Mouse (Mus musculus): ENCODE results near the gene Gria1. TPM values are rescaled to one million over a fixed set of nuclear protein-coding genes. Genes with fewer than 3 reads are reported as not detected.

Gria1 gene
- polyA plus RNA-seq, 1 experiment, result 38.1 TPM

GRCm38 (mm10) chr11:57114410-57114809 lies 103.2 kb downstream of the Gria1 start:
- DNase-seq (ENCODE audit: low read depth), result peak; percentile 14
- TF ChIP-seq CTCF (IDR thresholded peaks at IDR 0.05; ENCODE audit: borderline replicate concordance, extremely low read depth, insufficient read depth, insufficient read length) (no peak), POLR2A (IDR thresholded peaks at IDR 0.05; ENCODE audit: borderline replicate concordance, extremely low read depth, insufficient read depth, insufficient read length, poor library complexity, severe bottlenecking) (no peak)

DNA sequence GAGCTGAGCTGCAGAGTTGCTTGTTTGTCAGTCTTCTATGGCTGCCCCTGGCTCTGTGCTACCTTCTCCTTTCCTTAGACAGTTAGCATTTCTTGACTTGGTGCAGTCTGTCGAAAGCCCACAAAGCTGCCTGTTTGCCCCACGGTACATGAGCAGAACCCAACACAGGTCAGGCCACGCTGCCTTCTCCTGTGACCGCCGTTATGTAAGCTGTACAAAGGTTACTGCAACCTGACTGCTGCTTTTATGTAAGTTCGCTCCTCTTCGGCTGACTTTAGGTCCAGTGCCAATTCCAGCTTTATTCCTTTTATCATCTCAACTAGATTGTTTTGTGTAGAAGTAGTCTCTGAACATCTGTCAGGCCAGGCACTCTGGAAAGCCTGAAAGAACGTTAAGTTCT lies 115.9 kb downstream of the Gria1 start:
- TF ChIP-seq CTCF (IDR thresholded peaks at IDR 0.05; ENCODE audit: borderline replicate concordance, extremely low read depth, insufficient read depth, insufficient read length) (no peak), POLR2A (IDR thresholded peaks at IDR 0.05; ENCODE audit: borderline replicate concordance, extremely low read depth, insufficient read depth, insufficient read length, poor library complexity, severe bottlenecking) (no peak)
- no peak for DNase-seq (ENCODE audit: low read depth)

GRCm38 (mm10) chr11:57140162-57140780 lies 129.1 kb downstream of the Gria1 start:
- peak; percentile 35 for DNase-seq (ENCODE audit: low read depth)
- TF ChIP-seq CTCF (IDR thresholded peaks at IDR 0.05; ENCODE audit: borderline replicate concordance, extremely low read depth, insufficient read depth, insufficient read length) (no peak), POLR2A (IDR thresholded peaks at IDR 0.05; ENCODE audit: borderline replicate concordance, extremely low read depth, insufficient read depth, insufficient read length, poor library complexity, severe bottlenecking) (no peak)

DNA sequence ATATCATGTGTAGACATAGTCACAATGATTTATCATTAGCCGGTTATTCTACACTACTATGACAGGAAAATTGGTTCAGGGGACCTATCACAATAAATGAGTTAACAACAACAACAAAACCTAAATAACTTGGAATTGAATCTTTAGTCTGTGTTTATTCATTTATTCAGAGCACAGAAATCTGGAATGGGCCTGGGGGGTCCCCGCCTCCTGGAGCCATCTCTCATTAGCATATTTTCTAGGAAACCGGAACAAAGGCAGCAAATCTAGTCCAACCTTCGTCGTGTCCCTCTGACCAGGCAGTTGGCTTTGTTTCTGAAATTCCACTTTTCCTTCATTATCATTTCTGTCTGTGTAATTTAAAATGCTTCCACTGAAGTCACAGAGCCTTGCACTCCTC lies 132.5 kb downstream of the Gria1 start:
- DNase-seq (ENCODE audit: low read depth), result no peak
- TF ChIP-seq CTCF (IDR thresholded peaks at IDR 0.05; ENCODE audit: borderline replicate concordance, extremely low read depth, insufficient read depth, insufficient read length), result no peak
- no peak for TF ChIP-seq POLR2A (IDR thresholded peaks at IDR 0.05; ENCODE audit: borderline replicate concordance, extremely low read depth, insufficient read depth, insufficient read length, poor library complexity, severe bottlenecking)

DNA sequence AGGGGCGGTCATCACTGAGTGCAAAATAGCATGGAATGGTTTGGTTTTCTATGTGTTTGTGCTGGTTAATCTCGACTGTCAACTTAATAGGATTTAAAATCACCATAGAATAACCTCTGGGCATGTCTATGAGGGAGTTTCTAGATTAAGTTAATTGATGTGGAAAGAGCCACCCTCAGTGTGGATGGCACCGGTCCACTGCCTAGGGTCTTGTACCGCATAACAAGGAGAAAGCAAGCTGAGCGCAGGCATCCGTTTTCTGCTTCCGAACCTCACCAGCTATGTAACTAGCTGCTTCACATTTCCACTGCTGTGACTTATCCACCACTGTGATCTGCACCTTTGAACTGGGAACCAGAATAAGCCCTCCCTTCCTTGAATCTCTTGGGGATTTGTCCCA lies 134.0 kb downstream of the Gria1 start:
- DNase-seq (ENCODE audit: low read depth), result peak; percentile 48
- TF ChIP-seq POLR2A (IDR thresholded peaks at IDR 0.05; ENCODE audit: borderline replicate concordance, extremely low read depth, insufficient read depth, insufficient read length, poor library complexity, severe bottlenecking) (no peak), CTCF (IDR thresholded peaks at IDR 0.05; ENCODE audit: borderline replicate concordance, extremely low read depth, insufficient read depth, insufficient read length) (no peak)

DNA sequence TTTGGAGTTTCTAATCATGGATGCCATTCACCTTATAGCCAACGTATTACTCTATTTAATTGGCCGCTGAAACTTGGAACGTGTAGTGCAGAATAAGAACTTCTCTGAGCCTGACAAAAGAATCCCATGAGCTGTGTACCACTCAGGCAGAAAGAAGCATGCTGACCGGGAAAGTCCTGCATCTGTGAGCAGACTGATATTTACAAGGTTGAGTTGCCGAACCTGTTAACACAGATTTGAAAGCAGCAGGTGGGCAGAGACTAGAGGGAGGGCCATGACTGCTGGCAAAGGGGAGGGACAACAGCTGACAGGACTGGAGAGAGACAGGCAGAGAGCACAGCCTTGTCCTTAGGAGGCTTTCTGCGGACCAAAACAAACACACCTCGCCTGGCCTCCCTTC lies 134.5 kb downstream of the Gria1 start:
- TF ChIP-seq CTCF (IDR thresholded peaks at IDR 0.05; ENCODE audit: borderline replicate concordance, extremely low read depth, insufficient read depth, insufficient read length) (no peak), POLR2A (IDR thresholded peaks at IDR 0.05; ENCODE audit: borderline replicate concordance, extremely low read depth, insufficient read depth, insufficient read length, poor library complexity, severe bottlenecking) (no peak)
- DNase-seq (ENCODE audit: low read depth), result peak; percentile 39

- TF ChIP-seq POLR2A (IDR thresholded peaks at IDR 0.05; ENCODE audit: borderline replicate concordance, extremely low read depth, insufficient read depth, insufficient read length, poor library complexity, severe bottlenecking), result no peak
- TF ChIP-seq CTCF (IDR thresholded peaks at IDR 0.05; ENCODE audit: borderline replicate concordance, extremely low read depth, insufficient read depth, insufficient read length), result no peak
Observed at GRCm38 (mm10) chr11:57151674-57152073, 140.5 kb downstream of the Gria1 start.

GRCm38 (mm10) chr11:57154998-57155397 lies 143.8 kb downstream of the Gria1 start:
- TF ChIP-seq POLR2A (IDR thresholded peaks at IDR 0.05; ENCODE audit: borderline replicate concordance, extremely low read depth, insufficient read depth, insufficient read length, poor library complexity, severe bottlenecking) (no peak), CTCF (IDR thresholded peaks at IDR 0.05; ENCODE audit: borderline replicate concordance, extremely low read depth, insufficient read depth, insufficient read length) (no peak)
- peak; percentile 75 for DNase-seq (ENCODE audit: low read depth)

More at GRCm38 (mm10) chr11:57151674-57152073, 140.5 kb downstream of the Gria1 start:
- DNase-seq (ENCODE audit: low read depth), result no peak

DNA sequence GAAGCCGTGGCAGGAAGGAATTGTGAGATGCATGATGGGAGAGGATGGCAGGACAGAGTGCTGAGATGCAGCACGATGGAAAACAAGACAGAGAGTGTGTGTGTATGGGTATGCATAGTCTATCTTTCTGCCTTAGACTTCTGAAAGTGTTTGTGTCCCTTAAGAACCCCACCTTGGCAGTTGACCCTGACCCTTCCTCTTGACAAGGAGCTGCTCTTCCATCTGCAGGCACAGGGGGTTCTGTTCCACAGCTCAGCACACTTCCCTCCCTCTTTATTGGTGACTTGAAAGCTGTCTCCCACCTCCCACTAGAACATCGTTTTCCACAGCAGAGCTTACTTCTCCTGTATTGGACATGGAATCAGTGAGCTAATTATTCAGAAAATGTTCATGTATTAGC lies 148.2 kb downstream of the Gria1 start:
- no peak for DNase-seq (ENCODE audit: low read depth)

DNA sequence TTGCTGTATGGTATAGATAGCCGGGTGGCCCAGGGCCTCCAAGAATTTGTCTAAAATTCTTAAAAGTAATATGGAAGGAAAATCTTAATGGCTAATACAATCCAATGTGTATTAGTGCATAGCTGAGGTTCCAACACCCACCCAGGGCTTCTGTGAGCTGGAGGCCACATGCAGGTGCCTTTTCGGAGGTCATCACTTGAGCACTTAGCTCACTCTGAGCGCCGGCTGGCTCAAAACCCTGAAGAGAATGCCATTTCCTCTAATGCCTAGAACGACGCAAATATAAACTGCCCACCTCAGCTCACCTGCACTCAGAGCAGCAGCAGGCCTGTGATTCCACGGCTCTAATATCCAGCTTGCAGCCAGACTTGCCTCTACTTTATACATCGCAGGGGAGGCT lies 148.9 kb downstream of the Gria1 start:
- TF ChIP-seq POLR2A (IDR thresholded peaks at IDR 0.05; ENCODE audit: borderline replicate concordance, extremely low read depth, insufficient read depth, insufficient read length, poor library complexity, severe bottlenecking) (no peak), CTCF (IDR thresholded peaks at IDR 0.05; ENCODE audit: borderline replicate concordance, extremely low read depth, insufficient read depth, insufficient read length) (no peak)
- DNase-seq (ENCODE audit: low read depth), result no peak

More for the DNA sequence above, 148.2 kb downstream of the Gria1 start:
- TF ChIP-seq CTCF (IDR thresholded peaks at IDR 0.05; ENCODE audit: borderline replicate concordance, extremely low read depth, insufficient read depth, insufficient read length) (no peak), POLR2A (IDR thresholded peaks at IDR 0.05; ENCODE audit: borderline replicate concordance, extremely low read depth, insufficient read depth, insufficient read length, poor library complexity, severe bottlenecking) (no peak)

DNA sequence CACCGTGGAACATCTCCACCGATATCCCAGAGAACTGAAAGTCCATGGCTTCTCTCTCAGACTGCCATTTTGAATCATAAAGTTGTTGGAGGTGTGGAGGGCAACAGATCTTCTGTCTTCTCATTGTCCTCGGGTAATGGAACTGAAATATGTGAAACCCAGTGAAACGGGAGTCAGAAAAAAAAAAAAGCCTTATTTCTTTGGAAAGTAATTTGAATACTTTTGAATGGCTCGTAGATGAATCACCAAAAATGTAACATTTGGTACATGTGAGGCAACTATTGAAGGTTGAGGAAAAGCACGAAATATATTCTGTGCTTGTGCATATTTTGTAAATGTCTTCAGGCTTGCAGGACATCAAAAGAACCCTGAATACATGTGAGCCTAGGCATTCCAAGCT lies 151.7 kb downstream of the Gria1 start:
- DNase-seq (ENCODE audit: low read depth), result no peak
- TF ChIP-seq CTCF (IDR thresholded peaks at IDR 0.05; ENCODE audit: borderline replicate concordance, extremely low read depth, insufficient read depth, insufficient read length), result no peak
- no peak for TF ChIP-seq POLR2A (IDR thresholded peaks at IDR 0.05; ENCODE audit: borderline replicate concordance, extremely low read depth, insufficient read depth, insufficient read length, poor library complexity, severe bottlenecking)

DNA sequence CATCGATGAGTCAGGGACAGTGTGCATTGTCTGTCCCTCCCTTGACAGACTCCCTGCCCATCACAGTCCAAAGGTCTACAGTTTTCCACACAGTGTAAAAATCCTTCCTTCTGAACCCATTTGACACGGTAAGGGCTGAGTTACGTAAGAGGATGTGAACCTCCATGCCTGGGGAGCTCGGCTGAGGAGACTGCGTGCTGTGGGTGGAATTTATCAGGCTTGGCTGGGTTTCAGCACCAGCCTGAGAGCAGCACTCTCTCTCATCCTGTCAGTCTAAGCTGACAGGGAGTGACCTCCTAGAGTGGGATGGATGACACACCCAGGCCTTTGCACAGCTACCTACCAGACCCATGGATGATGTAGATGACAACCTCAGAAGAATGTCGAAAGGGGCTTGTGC lies 158.9 kb downstream of the Gria1 start:
- no peak for DNase-seq (ENCODE audit: low read depth)
- TF ChIP-seq POLR2A (IDR thresholded peaks at IDR 0.05; ENCODE audit: borderline replicate concordance, extremely low read depth, insufficient read depth, insufficient read length, poor library complexity, severe bottlenecking) (no peak), CTCF (IDR thresholded peaks at IDR 0.05; ENCODE audit: borderline replicate concordance, extremely low read depth, insufficient read depth, insufficient read length) (no peak)
